Mouse (Mus musculus) bone marrow, adult 2 months (tissue): Measurements from ENCODE around the gene Lysmd2.

Experiments
- CTCF ChIP-seq: fragments of 200-500 bp; IDR thresholded peaks from 2 replicates; pipeline ENCODE4 v1.5.1; 2011; ENCODE audit warnings: low read length, control low read depth; ENCODE audit not compliant: control insufficient read depth, insufficient read depth
- POLR2A ChIP-seq: fragments of 200-500 bp; IDR thresholded peaks from 2 replicates; pipeline ENCODE4 v1.6.1; 2011; ENCODE audit warnings: low read depth, mild to moderate bottlenecking, control low read depth, low read length, borderline replicate concordance; ENCODE audit not compliant: control insufficient read depth

DNA sequence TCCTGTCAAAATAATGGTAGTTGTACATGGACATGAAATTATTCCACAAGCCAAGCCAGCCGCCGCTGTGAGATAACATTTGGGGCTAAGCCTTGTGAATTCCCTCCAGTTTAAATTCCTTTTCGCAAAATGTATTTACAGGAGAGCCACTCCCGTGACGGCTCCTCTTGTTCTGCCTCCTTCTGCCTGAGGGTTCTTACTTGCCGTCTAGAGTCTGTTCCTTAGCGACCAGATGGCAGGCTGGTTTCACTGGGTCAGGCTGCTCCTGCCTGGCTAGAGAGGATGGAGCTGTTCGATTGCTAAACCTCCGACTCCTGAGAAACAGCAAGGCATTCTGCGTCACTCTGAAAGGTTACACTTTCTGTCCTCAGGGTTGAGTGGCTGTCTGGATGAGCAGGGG, 6.6 kb downstream of the Lysmd2 start:
- TF ChIP-seq CTCF (no peak), POLR2A (no peak)
